Mouse (Mus musculus): Measurements from ENCODE around the gene Elovl2.
"Not testable (repeated sequence)": the region's sequence is repeated elsewhere in the genome, so short reads cannot be mapped to it uniquely, and the experiment has no call there.

The Elovl2 gene

GRCm38 (mm10) chr13:41220304-41220834 lies at the start of gene Elovl2:
TSS of gene Elovl2 (minus strand) at chr13:41220405.
- DNase-seq (ENCODE audit: low read depth) = no peak

DNA sequence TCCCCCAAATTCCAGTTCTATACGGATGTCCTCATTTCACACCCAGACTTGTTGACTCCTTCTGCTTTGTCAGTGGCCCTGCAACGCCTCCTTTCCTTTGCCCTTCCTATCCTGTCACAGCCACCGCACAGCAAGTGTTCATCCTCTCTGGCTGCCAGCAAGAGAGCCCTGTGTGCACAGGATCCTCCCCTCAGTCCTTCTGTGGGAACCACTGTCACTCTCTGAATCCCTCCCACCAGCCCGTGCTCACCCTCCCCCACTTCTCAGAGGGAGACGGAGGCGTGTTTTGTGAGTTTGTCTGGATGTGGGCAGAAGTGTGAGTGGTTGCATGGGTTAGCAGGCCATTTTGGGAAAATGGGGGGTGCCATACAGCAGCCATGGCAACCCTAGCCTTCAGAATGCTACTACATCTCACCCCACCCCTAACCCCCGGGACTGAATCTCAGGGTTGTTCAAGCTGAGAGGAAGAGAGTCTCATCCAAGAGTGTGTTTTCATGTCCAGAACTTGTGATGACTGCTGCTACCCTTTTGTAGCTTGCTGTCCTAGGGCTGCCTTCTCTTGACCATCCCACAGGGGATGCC lies 47.7 kb upstream of the Elovl2 start:
- DNase-seq (ENCODE audit: low read depth) = no peak

DNA sequence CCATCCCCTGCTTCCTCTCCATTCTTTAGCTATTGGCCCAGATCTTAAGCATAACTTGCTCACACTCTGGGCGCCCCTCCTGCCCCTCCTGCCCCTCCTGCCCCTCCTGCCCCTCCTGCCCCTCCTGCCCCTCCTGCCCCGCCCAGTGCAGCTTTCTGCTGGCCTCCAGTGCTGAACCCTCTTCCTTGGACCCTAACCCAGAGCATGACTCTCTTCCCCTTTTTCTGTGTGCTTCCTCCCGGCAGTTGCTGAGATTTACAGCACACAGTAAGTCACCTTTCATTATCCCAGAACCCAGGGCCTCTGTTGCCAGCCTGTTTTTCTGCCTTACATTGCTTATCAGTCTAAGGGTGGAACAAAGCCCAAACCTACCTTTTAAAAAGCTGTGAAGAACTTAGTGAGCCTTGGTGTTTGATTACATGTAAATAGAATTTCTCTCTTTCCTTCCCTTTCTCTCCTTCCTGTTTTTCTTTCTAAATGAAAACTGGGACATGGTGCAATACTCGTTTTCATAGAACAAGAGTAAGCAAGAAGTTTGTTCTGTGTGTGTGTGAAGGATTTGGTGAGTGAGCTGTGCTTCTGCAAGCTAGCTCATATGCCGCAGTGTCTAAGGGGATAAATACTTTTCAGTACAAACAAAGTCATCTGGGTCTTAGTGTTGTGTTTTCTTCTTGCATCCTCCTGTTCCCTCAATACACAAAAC lies 43.2 kb upstream of the Elovl2 start:
- DNase-seq (ENCODE audit: low read depth) = no peak

DNA sequence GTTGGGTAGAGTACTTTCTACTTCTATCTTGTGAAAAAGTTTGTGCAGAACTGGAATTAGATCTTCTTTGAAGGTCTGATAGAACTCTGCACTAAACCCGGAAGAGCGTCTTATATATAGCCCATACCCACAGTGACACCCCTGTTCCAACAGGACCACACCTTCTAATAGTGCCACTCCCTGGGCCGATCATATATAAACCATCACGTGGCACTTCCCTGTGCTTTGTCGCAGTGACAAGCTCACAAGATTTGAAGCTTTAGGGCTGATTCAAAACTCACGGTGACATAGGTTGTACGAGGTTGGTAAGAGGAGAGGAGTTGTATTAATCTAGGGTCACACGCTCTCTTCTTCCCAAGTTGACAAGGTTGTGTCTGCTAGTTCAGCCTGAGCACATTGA lies 41.4 kb upstream of the Elovl2 start:
- DNase-seq (ENCODE audit: low read depth) = not testable (repeated sequence)

DNA sequence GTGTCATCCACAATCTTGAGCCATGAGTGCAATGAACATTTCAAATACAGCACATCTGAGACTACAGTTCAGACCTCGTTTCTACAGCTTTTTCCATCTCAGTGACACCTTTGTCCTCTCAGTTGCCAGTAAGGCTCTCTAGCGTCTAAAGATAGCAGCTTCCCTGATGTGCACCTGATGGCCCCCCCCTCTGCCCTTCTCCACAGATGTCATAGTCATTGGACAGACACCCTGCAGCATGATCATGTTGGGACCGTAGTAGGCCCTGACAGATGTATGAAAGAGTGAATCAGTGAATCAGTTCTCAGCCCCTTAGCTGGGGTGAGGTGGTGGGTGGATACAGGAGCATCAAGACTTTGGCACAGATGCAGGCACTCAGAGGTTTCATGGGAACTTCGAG lies 37.6 kb upstream of the Elovl2 start:
- no peak for DNase-seq (ENCODE audit: low read depth)

DNA sequence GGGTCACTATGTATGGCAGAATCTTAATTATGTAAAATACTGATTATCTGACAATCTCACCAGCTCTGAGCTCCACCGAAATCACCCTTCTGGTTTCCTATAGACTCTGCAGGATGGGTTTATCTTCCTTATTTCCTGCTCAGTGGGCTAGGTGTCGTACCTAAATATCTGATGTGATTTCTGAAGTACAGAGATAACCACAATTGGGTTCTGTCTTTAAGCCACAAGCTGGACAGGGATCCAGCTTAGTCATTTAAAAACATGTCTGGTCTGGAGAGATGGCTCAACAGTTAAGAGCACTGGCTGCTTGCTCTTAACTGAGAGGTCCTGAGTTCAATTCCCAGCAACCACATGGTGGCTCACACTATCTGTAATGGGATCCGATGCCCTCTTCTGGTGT lies 36.8 kb upstream of the Elovl2 start:
- no peak for DNase-seq (ENCODE audit: low read depth)

GRCm38 (mm10) chr13:41256126-41256525 lies 35.9 kb upstream of the Elovl2 start:
- no peak for DNase-seq (ENCODE audit: low read depth)

DNA sequence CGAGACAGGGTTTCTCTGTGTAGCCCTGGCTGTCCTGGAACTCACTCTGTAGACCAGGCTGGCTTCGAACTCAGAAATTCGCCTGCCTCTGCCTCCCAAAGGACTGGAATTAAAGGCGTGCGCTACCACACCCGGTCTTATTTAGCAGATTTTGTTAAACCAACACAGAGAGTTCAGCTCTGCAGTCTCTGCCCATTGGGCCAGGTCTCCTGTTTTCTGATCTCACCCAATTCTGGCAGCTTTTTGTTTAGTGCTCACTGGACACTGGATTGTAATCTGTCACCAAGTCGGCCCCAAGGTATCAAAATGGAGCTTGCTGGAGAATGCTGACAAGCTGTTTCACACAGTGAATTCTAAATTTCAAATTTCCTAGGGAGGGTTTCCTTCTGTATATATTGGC lies 32.5 kb upstream of the Elovl2 start:
- DNase-seq (ENCODE audit: low read depth) = no peak

GRCm38 (mm10) chr13:41252141-41252540 lies 31.9 kb upstream of the Elovl2 start:
- DNase-seq (ENCODE audit: low read depth) = no peak

DNA sequence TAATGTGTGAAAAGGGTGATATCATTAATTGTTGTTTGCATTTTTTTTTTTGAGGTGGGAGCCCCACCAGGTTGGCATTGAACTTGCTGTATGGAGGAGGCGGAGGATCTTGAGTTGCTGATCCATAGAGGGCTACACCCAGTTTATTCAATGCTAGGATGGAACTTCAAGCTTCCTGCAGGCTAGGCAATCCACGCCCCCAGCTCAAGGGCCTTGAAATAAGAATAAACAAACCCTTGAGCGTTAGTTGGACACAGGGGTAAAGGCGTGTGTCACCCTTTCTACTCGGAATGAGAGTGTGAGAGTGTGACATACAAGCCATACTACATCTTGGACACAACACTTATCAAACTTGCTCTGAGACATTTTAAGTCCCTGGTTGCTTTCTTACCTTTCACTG lies 31.5 kb upstream of the Elovl2 start:
- no peak for DNase-seq (ENCODE audit: low read depth)

DNA sequence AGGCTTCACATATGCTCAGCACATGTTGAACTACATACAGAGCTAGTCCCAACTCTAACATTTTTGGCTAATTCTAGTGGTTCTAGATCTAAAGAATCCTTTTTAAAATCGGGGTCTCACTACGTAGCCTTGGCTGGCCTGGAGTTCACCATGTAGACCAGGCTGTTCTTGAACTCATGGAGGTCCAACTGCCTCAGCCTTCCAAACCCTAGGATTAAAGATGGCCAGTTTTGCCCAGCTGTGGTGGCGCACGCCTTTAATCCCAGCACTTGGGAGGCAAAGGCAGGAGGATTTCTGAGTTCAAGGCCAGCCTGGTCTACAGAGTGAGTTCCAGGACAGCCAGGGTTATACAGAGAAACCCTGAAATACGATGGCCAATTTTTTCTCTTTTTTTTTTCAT lies 31.0 kb upstream of the Elovl2 start:
- DNase-seq (ENCODE audit: low read depth) = not testable (repeated sequence)

DNA sequence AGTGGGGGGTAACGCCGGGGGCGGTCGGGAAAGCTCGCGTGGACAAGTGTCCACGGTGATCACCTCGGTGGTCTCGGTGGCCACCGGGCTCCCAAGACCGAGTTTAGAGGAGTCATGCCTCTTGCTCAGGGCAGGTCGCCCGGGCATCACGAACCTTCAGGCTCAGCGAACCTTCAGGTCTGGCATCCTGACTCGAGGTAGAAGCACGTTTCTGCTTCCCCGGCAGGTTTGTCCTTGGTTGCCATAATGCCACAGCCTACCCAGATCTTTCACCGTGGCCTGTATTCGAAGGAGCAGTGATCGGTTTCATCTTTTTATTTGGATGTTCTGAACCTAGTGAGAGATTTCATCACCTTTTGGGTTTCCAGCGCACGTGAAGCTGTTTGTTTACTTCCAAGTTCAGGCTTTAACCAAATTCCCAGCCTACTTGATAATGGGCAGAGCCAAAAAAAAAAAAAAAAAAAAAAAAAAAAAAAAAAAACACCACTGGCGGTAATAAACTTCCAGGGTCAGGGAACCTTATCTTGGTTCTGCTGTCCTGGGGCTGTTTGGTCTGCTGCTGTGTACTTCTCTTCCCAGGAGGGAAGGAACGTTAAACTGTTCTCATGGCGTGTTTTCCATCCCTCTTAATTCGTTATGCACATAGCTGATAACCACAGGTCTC lies 30.2 kb upstream of the Elovl2 start:
- peak; percentile 30 for DNase-seq (ENCODE audit: low read depth)

DNA sequence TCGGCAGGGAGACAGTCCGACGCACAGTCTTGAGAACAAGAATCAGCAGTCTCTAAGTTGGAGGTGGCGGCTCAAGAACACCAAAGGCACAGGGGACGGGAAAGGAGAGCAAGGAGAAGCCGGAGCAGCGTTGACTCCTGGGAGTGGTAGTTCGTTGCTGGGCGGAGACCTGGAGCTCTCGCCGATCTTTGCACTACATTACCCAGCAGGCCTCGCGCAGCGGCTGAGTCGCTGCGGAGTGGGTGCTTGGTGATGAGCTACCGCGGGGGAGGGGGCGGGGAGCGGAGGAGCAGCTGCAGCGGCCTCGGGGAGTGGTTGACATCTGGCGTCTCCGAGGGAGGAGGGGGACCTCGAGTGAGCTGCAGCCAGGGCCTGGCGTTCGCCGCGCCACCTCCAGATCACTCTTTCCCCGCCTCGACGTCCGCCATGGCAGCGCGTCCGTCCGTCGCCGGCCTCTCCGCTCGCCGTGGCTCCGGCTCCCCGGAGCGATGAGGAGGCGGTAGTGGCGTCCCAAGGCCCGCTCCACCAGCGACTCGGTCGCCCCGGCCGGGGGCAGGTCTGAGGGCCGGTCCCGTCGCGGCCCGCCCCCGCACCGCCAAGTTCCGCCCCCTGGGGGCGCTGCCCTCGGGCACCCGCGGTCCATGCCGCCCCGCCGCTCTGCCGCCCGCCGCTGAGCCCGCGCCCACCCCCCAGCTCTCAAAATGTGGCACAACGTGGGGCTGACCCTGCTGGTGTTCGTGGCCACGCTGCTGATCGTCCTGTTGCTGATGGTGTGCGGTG lies 29.5 kb upstream of the Elovl2 start, which contains the start of gene Smim13:
Gene Smim13, plus strand, starts transcription at position 307 of the 780 bp plus-strand sequence.
- DNase-seq (ENCODE audit: low read depth) = peak; percentile 96

DNA sequence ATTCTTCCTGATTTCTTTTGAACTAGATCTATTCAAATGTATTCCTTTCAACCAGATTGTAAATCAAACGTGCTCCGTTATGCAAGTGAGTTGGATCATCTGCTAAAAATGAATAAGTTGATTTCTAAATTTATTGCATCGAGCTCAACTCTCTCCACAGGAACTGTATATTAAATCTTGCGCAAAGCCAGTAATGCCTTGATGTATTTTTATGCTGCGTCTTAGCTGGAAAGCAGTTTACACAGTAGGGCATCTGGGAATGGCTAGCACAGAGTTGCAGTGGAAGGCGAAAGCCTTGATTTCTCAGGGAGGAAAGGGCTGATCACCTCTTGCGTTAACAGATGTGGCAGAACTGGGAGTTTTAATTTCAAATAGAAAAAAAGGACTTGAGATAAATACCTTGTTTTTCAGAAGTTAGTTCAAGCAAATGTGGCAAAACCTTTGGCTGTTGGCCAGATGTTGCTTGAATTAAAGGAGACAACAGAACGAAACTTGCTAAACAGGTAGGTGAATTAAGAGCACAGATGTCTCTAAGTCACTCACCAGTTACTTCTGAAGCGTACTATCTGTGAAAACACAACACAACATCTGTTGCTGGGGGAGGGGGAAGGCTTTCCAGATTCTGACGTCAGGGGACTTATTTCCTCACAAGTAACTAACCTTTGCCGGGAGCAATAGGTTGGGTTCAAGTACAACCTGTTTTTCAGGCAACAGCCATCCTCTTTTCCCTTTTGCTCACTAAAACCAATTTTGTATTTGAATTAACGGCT lies 28.7 kb upstream of the Elovl2 start:
- DNase-seq (ENCODE audit: low read depth) = peak; percentile 25

- DNase-seq (ENCODE audit: low read depth) = no peak
Observed at GRCm38 (mm10) chr13:41244306-41244830, 24.2 kb upstream of the Elovl2 start.

GRCm38 (mm10) chr13:41241557-41241956 lies 21.4 kb upstream of the Elovl2 start:
- no peak for DNase-seq (ENCODE audit: low read depth)

DNA sequence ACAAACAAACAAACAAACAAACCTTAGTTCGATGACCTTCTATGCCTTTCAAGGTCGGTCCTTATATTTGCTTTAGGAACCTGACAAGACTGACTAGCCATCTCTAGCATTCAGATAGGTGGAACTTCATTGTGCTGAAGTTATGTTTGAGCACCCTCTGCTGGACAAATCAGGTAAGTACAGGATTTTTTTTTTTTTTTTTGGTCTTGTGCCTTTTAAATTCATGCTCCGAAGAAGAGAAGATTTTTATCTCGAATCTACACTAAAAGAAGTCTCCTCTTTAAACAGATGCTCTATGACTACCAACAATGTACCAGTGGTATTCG lies 18.6 kb upstream of the Elovl2 start:
- DNase-seq (ENCODE audit: low read depth) = peak; percentile 76

DNA sequence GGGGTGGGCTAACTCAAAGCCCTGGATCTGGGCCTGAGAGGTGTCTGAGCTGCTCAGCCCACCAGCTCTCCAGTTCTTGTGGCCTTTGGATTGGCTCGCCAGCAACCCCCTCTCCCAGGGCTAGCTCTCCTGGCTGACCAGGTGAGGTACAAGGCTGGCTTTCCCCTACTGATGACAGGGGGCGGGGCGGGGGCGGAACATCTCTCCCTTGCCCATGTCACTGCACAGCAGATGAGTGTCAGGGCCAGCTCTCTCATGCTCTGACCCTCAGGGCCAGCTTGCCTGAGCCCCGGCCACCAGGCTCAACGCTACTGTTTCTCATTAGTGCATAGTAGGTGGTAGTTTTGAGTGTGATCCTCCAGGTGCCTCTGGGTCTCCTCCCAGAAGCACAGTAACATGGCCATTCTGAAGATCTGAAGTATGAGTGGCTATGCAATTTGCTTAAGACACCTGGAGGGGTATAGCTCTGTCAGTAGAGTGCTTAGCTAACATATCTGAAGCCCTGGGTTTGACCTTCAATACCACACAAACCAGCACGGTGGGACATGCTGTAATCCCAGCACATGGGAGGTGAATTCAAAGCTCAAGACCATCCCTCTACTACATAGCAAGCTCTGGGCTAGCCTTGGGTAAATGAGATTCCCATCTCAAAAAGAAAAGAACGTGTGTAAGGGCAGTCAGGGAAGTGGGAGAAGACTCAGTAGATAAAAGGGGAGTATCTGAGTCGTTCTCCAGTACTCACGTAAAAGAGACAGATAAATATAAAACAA lies 18.0 kb upstream of the Elovl2 start:
- no peak for DNase-seq (ENCODE audit: low read depth)

- DNase-seq (ENCODE audit: low read depth) = no peak
Observed at GRCm38 (mm10) chr13:41235845-41236741, 15.9 kb upstream of the Elovl2 start.

- no peak for DNase-seq (ENCODE audit: low read depth)
Observed at GRCm38 (mm10) chr13:41235181-41235580, 15.0 kb upstream of the Elovl2 start.
